Mouse (Mus musculus): ENCODE results near the gene Npas2. TPM values are rescaled to one million over a fixed set of nuclear protein-coding genes. Genes with fewer than 3 reads are reported as not detected.

The Npas2 gene
- polyA plus RNA-seq, 1 experiment from 2014 or later: 0.05 TPM

- H3K4me2 ChIP-seq: no peak overlapping the region
- H3K4me3 ChIP-seq (ENCODE audit: low read depth, low read length): no peak overlapping the region
- no peaks in the 10 kb centered on the region for H3K4me1 ChIP-seq (ENCODE audit: control insufficient read depth, insufficient read depth, low read length)
- H3K9me3 ChIP-seq (ENCODE audit: control insufficient read depth, low read length): no peaks in the 10 kb centered on the region
- H3K27ac ChIP-seq (ENCODE audit: low read depth, low read length): no peak overlapping the region
- no peak overlapping the region for H3K9ac ChIP-seq (ENCODE audit: low read length)
- no peaks in the 10 kb centered on the region for H3K27me3 ChIP-seq (ENCODE audit: control insufficient read depth, insufficient read depth, low read length)
- no peaks in the 10 kb centered on the region for H3K36me3 ChIP-seq (ENCODE audit: control insufficient read depth, insufficient read depth, low read length)
- WGBS: 85% methylated on average over 5 of the region's 5 CpGs
- ATAC-seq (ENCODE audit: low FRiP score) (no peak), DNase-seq (ENCODE audit: low spot score, missing footprints) (no peak)
Measured at GRCm38 (mm10) chr1:39185833-39186232, 7.7 kb upstream of the Npas2 start.

- H3K4me1 ChIP-seq (ENCODE audit: control insufficient read depth, insufficient read depth, low read length): no peaks in the 10 kb centered on the region
- no peaks in the 10 kb centered on the region for H3K27me3 ChIP-seq (ENCODE audit: control insufficient read depth, insufficient read depth, low read length)
- H3K27ac ChIP-seq (ENCODE audit: low read depth, low read length): no peak overlapping the region
- no peak overlapping the region for H3K4me3 ChIP-seq (ENCODE audit: low read depth, low read length)
- H3K9ac ChIP-seq (ENCODE audit: low read length): no peak overlapping the region
- WGBS: 55% methylated on average over 6 of the region's 6 CpGs
- no peaks in the 10 kb centered on the region for H3K36me3 ChIP-seq (ENCODE audit: control insufficient read depth, insufficient read depth, low read length)
- no peak overlapping the region for H3K4me2 ChIP-seq
- DNase-seq (ENCODE audit: low spot score, missing footprints) (peak; percentile 76), ATAC-seq (ENCODE audit: low FRiP score) (no peak)
- H3K9me3 ChIP-seq (ENCODE audit: control insufficient read depth, low read length): no peaks in the 10 kb centered on the region
Measured at GRCm38 (mm10) chr1:39186711-39187437, 6.7 kb upstream of the Npas2 start.

GRCm38 (mm10) chr1:39191122-39191521 lies 2.4 kb upstream of the Npas2 start:
- DNase-seq (ENCODE audit: low spot score, missing footprints) (no peak), ATAC-seq (ENCODE audit: low FRiP score) (no peak)
- no peak overlapping the region for H3K4me3 ChIP-seq (ENCODE audit: low read depth, low read length)
- no peaks in the 10 kb centered on the region for H3K9me3 ChIP-seq (ENCODE audit: control insufficient read depth, low read length)
- H3K4me2 ChIP-seq: no peak overlapping the region
- WGBS: 79% methylated on average over 5 of the region's 5 CpGs
- H3K4me1 ChIP-seq (ENCODE audit: control insufficient read depth, insufficient read depth, low read length): peaks cover 8% of the 10 kb centered on the region
- H3K36me3 ChIP-seq (ENCODE audit: control insufficient read depth, insufficient read depth, low read length): no peaks in the 10 kb centered on the region
- peaks cover 41% of the 10 kb centered on the region for H3K27me3 ChIP-seq (ENCODE audit: control insufficient read depth, insufficient read depth, low read length)
- no peak overlapping the region for H3K9ac ChIP-seq (ENCODE audit: low read length)
- no peak overlapping the region for H3K27ac ChIP-seq (ENCODE audit: low read depth, low read length)

GRCm38 (mm10) chr1:39192460-39192996 lies 1.0 kb upstream of the Npas2 start:
- Histone ChIP-seq H3K36me3 (ENCODE audit: control insufficient read depth, insufficient read depth, low read length) (no peaks in the 10 kb centered on the region), H3K4me3 (ENCODE audit: low read depth, low read length) (peak overlapping the region; percentile 72), H3K27me3 (ENCODE audit: control insufficient read depth, insufficient read depth, low read length) (peaks cover 43% of the 10 kb centered on the region), H3K27ac (ENCODE audit: low read depth, low read length) (no peak overlapping the region), H3K9ac (ENCODE audit: low read length) (no peak overlapping the region), H3K4me2 (peak overlapping the region; percentile 99), H3K9me3 (ENCODE audit: control insufficient read depth, low read length) (no peaks in the 10 kb centered on the region), H3K4me1 (ENCODE audit: control insufficient read depth, insufficient read depth, low read length) (peaks cover 8% of the 10 kb centered on the region)
- DNase-seq (ENCODE audit: low spot score, missing footprints): peak; percentile 89
- 2% methylated on average over 28 of the region's 28 CpGs for WGBS
- ATAC-seq (ENCODE audit: low FRiP score): no peak

- Histone ChIP-seq H3K9ac (ENCODE audit: low read length) (peak overlapping the region; percentile 58), H3K36me3 (ENCODE audit: control insufficient read depth, insufficient read depth, low read length) (no peaks in the 10 kb centered on the region), H3K9me3 (ENCODE audit: control insufficient read depth, low read length) (no peaks in the 10 kb centered on the region), H3K27me3 (ENCODE audit: control insufficient read depth, insufficient read depth, low read length) (peaks cover 43% of the 10 kb centered on the region), H3K4me2 (peak overlapping the region; percentile 99), H3K27ac (ENCODE audit: low read depth, low read length) (no peak overlapping the region), H3K4me3 (ENCODE audit: low read depth, low read length) (peak overlapping the region; percentile 72), H3K4me1 (ENCODE audit: control insufficient read depth, insufficient read depth, low read length) (peaks cover 8% of the 10 kb centered on the region)
- ATAC-seq (ENCODE audit: low FRiP score): peak; percentile 78
- WGBS: under 1% methylated on average over 68 of the region's 76 CpGs
- peak; percentile 95 for DNase-seq (ENCODE audit: low spot score, missing footprints)
Measured at GRCm38 (mm10) chr1:39193862-39194675, 538 bp downstream of the Npas2 start.

- no peaks in the 10 kb centered on the region for H3K9me3 ChIP-seq (ENCODE audit: control insufficient read depth, low read length)
- H3K4me3 ChIP-seq (ENCODE audit: low read depth, low read length): no peak overlapping the region
- H3K4me2 ChIP-seq: no peak overlapping the region
- H3K36me3 ChIP-seq (ENCODE audit: control insufficient read depth, insufficient read depth, low read length): no peaks in the 10 kb centered on the region
- no peak for ATAC-seq (ENCODE audit: low FRiP score)
- peaks cover 43% of the 10 kb centered on the region for H3K27me3 ChIP-seq (ENCODE audit: control insufficient read depth, insufficient read depth, low read length)
- H3K9ac ChIP-seq (ENCODE audit: low read length): no peak overlapping the region
- H3K27ac ChIP-seq (ENCODE audit: low read depth, low read length): no peak overlapping the region
- WGBS: 3% methylated on average over 11 of the region's 11 CpGs
- H3K4me1 ChIP-seq (ENCODE audit: control insufficient read depth, insufficient read depth, low read length): peaks cover 8% of the 10 kb centered on the region
- peak; percentile 88 for DNase-seq (ENCODE audit: low spot score, missing footprints)
Measured at GRCm38 (mm10) chr1:39194959-39195358, 1.4 kb downstream of the Npas2 start.

GRCm38 (mm10) chr1:39196126-39196525 lies 2.6 kb downstream of the Npas2 start:
- Histone ChIP-seq H3K9ac (ENCODE audit: low read length) (no peak overlapping the region), H3K4me1 (ENCODE audit: control insufficient read depth, insufficient read depth, low read length) (peaks cover 8% of the 10 kb centered on the region), H3K4me3 (ENCODE audit: low read depth, low read length) (no peak overlapping the region), H3K27me3 (ENCODE audit: control insufficient read depth, insufficient read depth, low read length) (peaks cover 43% of the 10 kb centered on the region), H3K36me3 (ENCODE audit: control insufficient read depth, insufficient read depth, low read length) (no peaks in the 10 kb centered on the region), H3K4me2 (no peak overlapping the region), H3K27ac (ENCODE audit: low read depth, low read length) (no peak overlapping the region), H3K9me3 (ENCODE audit: control insufficient read depth, low read length) (no peaks in the 10 kb centered on the region)
- ATAC-seq (ENCODE audit: low FRiP score) (no peak), DNase-seq (ENCODE audit: low spot score, missing footprints) (peak; percentile 89)
- 36% methylated on average over 6 of the region's 6 CpGs for WGBS

GRCm38 (mm10) chr1:39196676-39197375 lies 3.3 kb downstream of the Npas2 start:
- Histone ChIP-seq H3K36me3 (ENCODE audit: control insufficient read depth, insufficient read depth, low read length) (no peaks in the 10 kb centered on the region), H3K9me3 (ENCODE audit: control insufficient read depth, low read length) (no peaks in the 10 kb centered on the region), H3K4me3 (ENCODE audit: low read depth, low read length) (no peak overlapping the region), H3K4me2 (no peak overlapping the region), H3K9ac (ENCODE audit: low read length) (no peak overlapping the region), H3K4me1 (ENCODE audit: control insufficient read depth, insufficient read depth, low read length) (peaks cover 8% of the 10 kb centered on the region), H3K27ac (ENCODE audit: low read depth, low read length) (no peak overlapping the region), H3K27me3 (ENCODE audit: control insufficient read depth, insufficient read depth, low read length) (peaks cover 43% of the 10 kb centered on the region)
- ATAC-seq (ENCODE audit: low FRiP score): no peak; the same call in 1 of the 2 replicates
- DNase-seq (ENCODE audit: low spot score, missing footprints): peak; percentile 85
- WGBS: 60% methylated on average over 12 of the region's 12 CpGs

Data from midbrain, embryonic 11.5 days (tissue).